Mouse (Mus musculus) liver, postnatal 0 days (tissue): ENCODE results near the gene Caskin1. TPM values are rescaled to one million over a fixed set of nuclear protein-coding genes. Genes with fewer than 3 reads are reported as not detected.

ENCODE experiments used
- ATAC-seq: fragments of 200-750 bp; cut with Nextera tagmentation; 2 replicates; pipeline ENCODE4 v1.8.0; 2017; ENCODE audit warnings: mild to moderate bottlenecking, moderate library complexity
- DNase-seq: peaks from one replicate; pipeline ENCODE4 v3.0.0-alpha.2; 2016
- H3K27ac ChIP-seq: fragments of 300-500 bp; sonication (generic); 2 replicates; pipeline ENCODE4 v1.5.1; 2014; ENCODE audit warnings: antibody characterized with exemption, moderate library complexity, mild to moderate bottlenecking, low read depth
- H3K27me3 ChIP-seq: fragments of 300-500 bp; sonication (generic); 2 replicates; pipeline ENCODE4 v1.6.1; 2014; ENCODE audit warnings: low read length, control low read depth, mixed read lengths; ENCODE audit not compliant: insufficient read depth
- H3K36me3 ChIP-seq: fragments of 300-500 bp; sonication (generic); replicated peaks from 2 replicates; pipeline ENCODE4 v1.6.1; 2014; ENCODE audit warnings: mild to moderate bottlenecking, control low read depth, low read length, moderate library complexity, mixed read lengths; ENCODE audit not compliant: insufficient read depth
- H3K4me1 ChIP-seq: fragments of 300-500 bp; sonication (generic); 2 replicates; pipeline ENCODE4 v1.6.1; 2014; ENCODE audit warnings: antibody characterized with exemption, mild to moderate bottlenecking, control low read depth; ENCODE audit not compliant: insufficient read depth
- H3K4me2 ChIP-seq: fragments of 300-500 bp; sonication (generic); 2 replicates; pipeline ENCODE4 v1.6.1; 2014; ENCODE audit warnings: low read depth, mild to moderate bottlenecking, low read length, moderate library complexity, mixed read lengths
- H3K4me3 ChIP-seq: fragments of 300-500 bp; sonication (generic); 2 replicates; pipeline ENCODE4 v1.5.1; 2014; ENCODE audit warnings: low read depth, low read length
- H3K9ac ChIP-seq: fragments of 300-500 bp; sonication (generic); replicated peaks from 2 replicates; pipeline ENCODE4 v1.6.1; 2014; ENCODE audit warnings: mild to moderate bottlenecking, moderate library complexity
- H3K9me3 ChIP-seq: fragments of 300-500 bp; sonication (generic); 2 replicates; pipeline ENCODE4 v1.6.1; 2016; ENCODE audit warnings: mild to moderate bottlenecking, control low read depth, low read length, mixed read lengths
- CTCF ChIP-seq: sonication (generic); IDR thresholded peaks from 2 replicates; pipeline ENCODE4 v1.5.1; 2016; ENCODE audit warnings: antibody characterized with exemption, low read depth
- EP300 ChIP-seq: IDR thresholded peaks from 2 replicates; pipeline ENCODE4 v1.6.1; 2016; ENCODE audit warnings: antibody characterized with exemption, low read depth, mild to moderate bottlenecking
- WGBS: fragments of 180-500 bp; shearing (Covaris S2); extraction: QIAGEN DNeasy Blood & Tissue Kit; methylation state at CpG from one replicate; pipeline ENCODE4 v1.1.7; 2014; ENCODE audit not compliant: insufficient replicate concordance; 5-methylcytosine and 5-hydroxymethylcytosine counted together
- polyA plus RNA-seq: library from polyadenylated mRNA; unstranded; fragments of >200 nt; fragmentation: Nextera tagmentation; extraction: Ambion mirVana; gene quantifications from 2 replicates; pipeline ENCODE4 v1.2.1, GENCODE M21; 2015

Caskin1 gene
- polyA plus RNA-seq, 1 experiment from 2014 or later, result not detected

DNA sequence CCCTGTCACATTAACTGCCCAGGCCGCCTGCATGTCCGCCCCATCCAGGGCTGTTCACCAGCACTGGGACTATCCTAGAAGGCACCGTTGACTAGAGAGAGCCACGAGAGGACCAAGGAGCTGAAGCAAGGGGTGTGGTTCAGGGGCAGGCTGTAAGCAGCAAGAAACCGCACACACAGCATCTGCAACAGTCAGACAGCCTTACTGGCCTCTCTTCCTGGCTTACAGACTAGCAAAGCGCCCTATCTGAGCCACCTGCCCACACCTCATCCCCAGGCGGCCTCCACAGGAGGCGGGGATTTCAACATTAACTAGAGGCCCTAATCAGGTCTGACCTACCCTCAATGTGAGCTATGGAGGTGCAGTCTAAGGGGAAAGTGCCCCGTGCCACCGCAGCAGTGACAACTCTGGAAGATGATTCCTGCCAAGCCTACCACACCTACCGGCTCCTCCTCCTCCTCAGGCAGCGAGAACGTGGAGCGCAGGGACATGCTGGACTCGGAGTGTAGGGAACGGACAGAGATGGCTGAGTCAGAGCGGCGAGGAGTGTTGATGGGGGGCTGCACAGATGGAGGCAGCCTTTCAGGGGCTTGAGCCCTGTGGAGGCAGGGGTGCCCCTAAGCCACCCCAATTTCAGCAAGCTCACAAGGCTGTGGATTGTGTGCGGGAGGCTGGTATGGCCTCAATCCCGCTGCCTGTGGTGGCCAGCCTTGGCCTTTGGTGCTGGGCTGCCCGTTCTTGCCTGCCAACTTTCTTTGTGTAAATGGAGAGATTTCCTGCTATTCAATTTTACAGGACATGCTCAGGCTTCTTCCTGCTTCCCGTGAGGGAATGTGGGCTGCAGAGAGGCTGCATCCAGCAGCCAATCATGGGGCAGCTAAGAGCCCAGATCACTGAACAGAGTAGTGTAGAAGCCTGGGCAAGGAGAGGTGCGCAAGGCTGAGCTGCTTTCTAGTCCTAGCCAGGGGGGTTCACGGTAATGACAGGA, 26.2 kb downstream of the Caskin1 start:
- ATAC-seq, result peak; percentile 33; the same call in 1 of the 2 replicates
- Histone ChIP-seq H3K4me2 (no peak overlapping the region), H3K4me3 (no peak overlapping the region), H3K9me3 (no peaks in the 10 kb centered on the region), H3K36me3 (peaks cover 69% of the 10 kb centered on the region), H3K27me3 (no peaks in the 10 kb centered on the region), H3K9ac (no peak overlapping the region), H3K27ac (0 out of 2 replicates have a peak overlapping the region, but pooled peaks have one; percentile 1), H3K4me1 (no peaks in the 10 kb centered on the region)
- TF ChIP-seq CTCF, result no peak
- no peak for TF ChIP-seq EP300
- no peak for DNase-seq
- 84% methylated on average over 23 of the region's 24 CpGs for WGBS

DNA sequence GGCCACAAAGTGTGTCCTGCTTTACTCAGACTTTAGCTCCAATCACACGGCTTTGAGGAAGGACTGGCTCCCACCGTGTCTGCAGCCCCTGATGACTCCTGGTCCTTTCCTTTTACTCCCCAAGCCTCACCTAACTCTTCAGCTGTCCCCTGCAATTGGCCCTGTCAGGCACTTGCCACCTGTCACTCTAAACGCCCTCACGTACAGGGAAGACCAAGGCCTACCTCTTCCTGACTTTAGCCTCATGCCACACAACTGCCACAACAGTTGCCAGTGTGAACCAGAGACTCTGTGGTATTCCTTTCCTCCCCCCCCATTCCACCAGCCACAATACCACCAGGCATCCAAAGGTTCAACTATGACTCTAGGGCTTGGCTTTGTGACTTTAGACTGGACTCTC, 32.0 kb downstream of the Caskin1 start:
- WGBS, result 83% methylated on average over 4 of the region's 4 CpGs
- Histone ChIP-seq H3K4me1 (peaks cover 6% of the 10 kb centered on the region), H3K9me3 (no peaks in the 10 kb centered on the region), H3K9ac (no peak overlapping the region), H3K4me3 (no peak overlapping the region), H3K27me3 (no peaks in the 10 kb centered on the region), H3K4me2 (no peak overlapping the region), H3K36me3 (peaks cover 36% of the 10 kb centered on the region), H3K27ac (no peak overlapping the region)
- ATAC-seq (no peak), DNase-seq (no peak)
- TF ChIP-seq CTCF (no peak), EP300 (no peak)

DNA sequence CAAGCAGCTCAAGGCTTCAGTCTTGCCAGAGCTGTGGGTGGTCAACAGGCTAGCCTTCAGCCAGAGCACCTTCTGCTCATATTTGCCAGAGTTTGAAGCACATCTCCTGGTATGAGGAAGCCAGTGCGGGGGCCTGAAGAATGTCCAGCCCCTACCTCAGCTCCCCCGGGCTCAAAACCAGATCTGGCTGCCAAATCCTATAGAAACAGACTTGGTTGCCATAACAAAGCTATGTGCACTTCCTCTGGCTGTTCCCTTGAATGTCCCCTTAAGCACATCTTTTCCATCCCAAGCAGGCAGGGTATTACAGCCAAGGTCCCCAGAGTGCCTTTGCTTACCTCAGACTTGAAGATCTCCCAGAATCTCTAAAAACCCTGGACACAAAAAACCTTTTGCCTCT, 36.3 kb downstream of the Caskin1 start:
- Histone ChIP-seq H3K27me3 (no peaks in the 10 kb centered on the region), H3K9ac (0 out of 2 replicates have a peak overlapping the region, but pooled peaks have one; percentile 11), H3K27ac (no peak overlapping the region), H3K4me1 (peaks cover 29% of the 10 kb centered on the region), H3K36me3 (peaks cover 11% of the 10 kb centered on the region), H3K4me3 (no peak overlapping the region), H3K4me2 (no peak overlapping the region), H3K9me3 (no peaks in the 10 kb centered on the region)
- 80% methylated on average over 2 of the region's 2 CpGs for WGBS
- TF ChIP-seq EP300 (no peak), CTCF (no peak)
- DNase-seq (no peak), ATAC-seq (no peak)

DNA sequence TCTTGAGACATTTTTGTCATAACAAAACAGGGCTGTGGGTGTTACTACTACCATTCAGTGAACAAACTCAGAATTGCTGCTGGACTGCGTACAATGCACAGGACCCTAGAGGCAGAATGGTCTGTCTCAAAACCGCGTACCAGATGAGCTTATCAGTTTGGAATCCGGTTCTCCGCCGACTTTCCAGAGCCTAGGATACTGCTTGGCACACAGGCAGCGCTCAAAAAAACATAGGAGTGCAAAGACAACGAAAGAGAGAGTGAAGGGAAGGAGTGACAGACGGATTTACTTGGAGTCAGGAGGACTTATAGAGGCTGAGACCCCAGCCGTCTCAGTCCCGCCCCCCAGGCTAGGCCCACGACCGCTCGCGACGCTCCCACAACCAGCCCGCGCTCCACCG, 38.9 kb downstream of the Caskin1 start:
- peak overlapping the region; percentile 87 for H3K4me3 ChIP-seq
- peak overlapping the region; percentile 87 for H3K9ac ChIP-seq
- no peaks in the 10 kb centered on the region for H3K27me3 ChIP-seq
- H3K4me1 ChIP-seq, result peaks cover 37% of the 10 kb centered on the region
- peak overlapping the region; percentile 85 for H3K4me2 ChIP-seq
- peak overlapping the region; percentile 74 for H3K27ac ChIP-seq
- ATAC-seq (no peak), DNase-seq (no peak)
- TF ChIP-seq CTCF, result no peak
- no peak for TF ChIP-seq EP300
- no peaks in the 10 kb centered on the region for H3K9me3 ChIP-seq
- peaks cover 12% of the 10 kb centered on the region for H3K36me3 ChIP-seq
- WGBS, result 1% methylated on average over 19 of the region's 19 CpGs

DNA sequence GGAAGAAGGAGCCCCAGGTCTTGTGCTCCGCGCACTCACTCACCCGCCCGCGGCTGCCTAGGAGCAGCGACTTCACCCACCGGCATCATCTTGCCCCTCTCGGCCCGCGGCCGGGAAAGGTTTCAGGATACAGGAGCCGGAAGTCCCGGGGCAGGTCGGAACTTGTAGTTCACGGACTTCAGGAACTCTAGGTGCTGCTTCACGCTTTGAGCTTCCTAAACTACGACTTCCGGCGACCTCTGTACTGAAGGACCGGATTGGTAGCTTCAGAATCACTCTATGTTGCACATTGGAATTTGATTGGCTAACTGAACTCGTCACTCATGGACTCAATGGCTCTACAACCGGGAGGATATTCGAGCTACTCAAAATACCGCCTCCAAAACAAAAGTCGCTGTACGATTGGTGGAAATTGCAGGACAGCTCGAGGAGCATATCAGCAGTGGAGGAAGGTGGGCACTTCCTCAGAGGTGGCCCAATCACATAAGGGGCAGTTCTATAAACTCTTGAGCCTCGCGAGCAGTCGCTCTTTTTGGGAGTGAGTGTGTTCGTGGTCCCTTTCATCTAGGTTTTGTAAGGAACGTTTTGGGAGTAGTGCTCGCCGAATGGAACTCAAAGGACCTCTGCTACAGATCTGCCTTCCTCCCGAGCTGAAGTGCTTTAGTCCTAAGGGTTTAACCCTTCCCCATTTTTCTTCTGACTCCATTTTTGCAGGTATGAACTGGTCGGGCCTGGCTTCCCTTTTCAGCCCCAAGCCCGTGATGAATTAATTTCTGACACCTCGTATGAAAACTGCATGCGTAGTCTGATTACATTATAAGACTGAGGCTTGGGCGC, 39.5 kb downstream of the Caskin1 start, which contains the start of gene Traf7:
Traf7 (minus strand) TSS at position 216 of the 837 bp plus-strand sequence.
- Histone ChIP-seq H3K27me3 (no peaks in the 10 kb centered on the region), H3K9ac (peak within 1 kb of the TSS; percentile 87), H3K36me3 (peaks cover 12% of the 10 kb centered on the region), H3K4me3 (peak within 1 kb of the TSS; percentile 87), H3K4me1 (peaks cover 41% of the 10 kb centered on the region), H3K4me2 (peak within 1 kb of the TSS; percentile 94), H3K9me3 (no peaks in the 10 kb centered on the region), H3K27ac (peak within 1 kb of the TSS; percentile 81)
- TF ChIP-seq EP300, result peak; percentile 66
- TF ChIP-seq CTCF, result no peak
- DNase-seq (peak; percentile 91), ATAC-seq (peak; percentile 97)
- WGBS, result under 1% methylated on average over 40 of the region's 40 CpGs

DNA sequence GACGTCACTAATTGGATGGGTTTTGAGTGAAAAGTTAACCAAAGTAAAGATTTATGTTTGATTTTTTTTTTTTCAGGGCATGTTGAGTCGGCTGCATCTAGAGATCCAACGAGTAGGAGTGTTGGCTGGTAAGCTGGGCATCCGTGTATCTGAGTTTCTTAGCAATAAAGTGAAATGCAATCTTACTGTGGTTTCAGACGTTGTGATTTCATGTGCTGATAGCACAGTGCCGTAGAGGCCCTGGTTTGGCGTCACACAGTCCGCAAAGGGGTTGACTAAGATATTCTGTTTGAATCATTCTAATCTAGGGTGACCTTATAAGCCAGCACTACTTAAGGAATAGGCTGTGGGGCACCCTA, 40.1 kb downstream of the Caskin1 start:
- under 1% methylated on average over 8 of the region's 8 CpGs for WGBS
- Histone ChIP-seq H3K4me2 (peak overlapping the region; percentile 94), H3K27me3 (no peaks in the 10 kb centered on the region), H3K4me1 (peaks cover 47% of the 10 kb centered on the region), H3K4me3 (peak overlapping the region; percentile 87), H3K9me3 (no peaks in the 10 kb centered on the region), H3K9ac (peak overlapping the region; percentile 79), H3K36me3 (peaks cover 12% of the 10 kb centered on the region), H3K27ac (peak overlapping the region; percentile 81)
- TF ChIP-seq CTCF (no peak), EP300 (no peak)
- ATAC-seq (no peak), DNase-seq (no peak)
